Mouse (Mus musculus) brain, embryonic 18.5 days (tissue): ENCODE measurements around the gene Elac2.

Source experiments
- DNase-seq: peaks from one replicate; pipeline ENCODE4 v3.0.0-alpha.2; 2012; ENCODE audit warnings: low read depth, low spot score

Gene Elac2

GRCm38 (mm10) chr11:64978720-64979488, at the start of gene Elac2:
Gene Elac2 (plus strand): TSS chr11:64979038.
- DNase-seq = peak; percentile 96

- no peak for DNase-seq
These were observed 49.7 kb upstream of the Elac2 start for GRCm38 (mm10) chr11:64929130-64929529.

GRCm38 (mm10) chr11:64931060-64931770, 47.6 kb upstream of the Elac2 start:
- no peak for DNase-seq

GRCm38 (mm10) chr11:64937226-64937625, 41.6 kb upstream of the Elac2 start:
- no peak for DNase-seq

GRCm38 (mm10) chr11:64941193-64941592, 37.6 kb upstream of the Elac2 start:
- no peak for DNase-seq

- DNase-seq = no peak
These were observed 29.1 kb upstream of the Elac2 start for GRCm38 (mm10) chr11:64949782-64950181.

GRCm38 (mm10) chr11:64956962-64957729, 21.7 kb upstream of the Elac2 start:
- DNase-seq = no peak

- no peak for DNase-seq
These were observed 16.2 kb upstream of the Elac2 start for GRCm38 (mm10) chr11:64962629-64963028.

- peak; percentile 50 for DNase-seq
These were observed 10.3 kb upstream of the Elac2 start for GRCm38 (mm10) chr11:64968507-64968906.

- no peak for DNase-seq
These were observed 9.9 kb upstream of the Elac2 start for GRCm38 (mm10) chr11:64968939-64969342.

GRCm38 (mm10) chr11:64971471-64971988, 7.3 kb upstream of the Elac2 start:
- DNase-seq = no peak

GRCm38 (mm10) chr11:64972418-64972817, 6.4 kb upstream of the Elac2 start:
- no peak for DNase-seq

GRCm38 (mm10) chr11:64979489-64979845, 629 bp downstream of the Elac2 start:
- no peak for DNase-seq

- no peak for DNase-seq
These were observed 9.7 kb downstream of the Elac2 start for GRCm38 (mm10) chr11:64988556-64988955.

GRCm38 (mm10) chr11:64998439-64998838, 19.6 kb downstream of the Elac2 start:
- no peak for DNase-seq

GRCm38 (mm10) chr11:64999685-65000084, 20.8 kb downstream of the Elac2 start:
- DNase-seq = no peak

- no peak for DNase-seq
These were observed 22.9 kb downstream of the Elac2 start for GRCm38 (mm10) chr11:65001729-65002128.

- DNase-seq = no peak
These were observed 24.8 kb downstream of the Elac2 start for GRCm38 (mm10) chr11:65003611-65004010.

GRCm38 (mm10) chr11:65004836-65005235, 26.0 kb downstream of the Elac2 start:
- no peak for DNase-seq

GRCm38 (mm10) chr11:65006047-65006446, 27.2 kb downstream of the Elac2 start:
- DNase-seq = no peak

- DNase-seq = no peak
These were observed 35.1 kb downstream of the Elac2 start for GRCm38 (mm10) chr11:65013906-65014305.

- DNase-seq = no peak
These were observed 37.9 kb downstream of the Elac2 start for GRCm38 (mm10) chr11:65016754-65017153.
